Mouse (Mus musculus) spleen, adult 12 weeks (tissue): Measurements from ENCODE around the gene Hivep3.

Source experiments
- DNase-seq: peaks from one replicate; pipeline ENCODE4 v3.0.0; 2022; ENCODE audit warnings: low spot score

The Hivep3 gene

DNA sequence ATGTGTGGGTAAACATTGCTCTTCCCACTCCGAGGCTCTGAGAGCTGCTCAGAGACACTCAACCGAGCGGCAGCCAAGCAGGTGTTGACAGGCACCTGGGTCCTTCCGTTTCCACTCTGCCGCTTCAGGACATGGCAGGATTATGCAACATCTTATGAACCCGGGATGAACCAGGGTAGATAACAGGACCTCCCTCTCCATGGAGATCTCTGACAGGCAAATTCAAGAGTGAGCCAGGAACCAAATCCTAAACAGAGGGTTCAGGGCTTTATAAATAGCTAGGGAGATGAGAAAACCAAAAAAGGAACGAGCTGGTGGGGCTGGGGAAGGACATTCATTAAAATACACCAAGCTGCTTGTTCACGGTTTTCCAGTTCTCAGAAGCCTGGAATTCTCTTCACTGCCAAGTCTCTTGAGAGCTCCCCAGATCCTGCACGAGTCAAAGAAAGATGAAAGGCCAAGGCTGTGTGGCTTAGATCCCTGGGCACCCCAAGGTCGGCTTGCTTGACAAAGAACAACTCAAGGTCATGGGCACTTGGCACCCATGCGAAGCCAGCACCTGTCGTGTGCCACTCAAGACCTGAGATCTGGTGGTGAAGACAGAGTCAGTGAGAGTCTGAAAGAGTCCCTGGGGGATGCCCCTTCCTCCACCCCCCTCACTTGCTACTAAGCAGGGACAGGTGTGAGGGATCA is 215.5 kb downstream of the Hivep3 start:
- no peak for DNase-seq

DNA sequence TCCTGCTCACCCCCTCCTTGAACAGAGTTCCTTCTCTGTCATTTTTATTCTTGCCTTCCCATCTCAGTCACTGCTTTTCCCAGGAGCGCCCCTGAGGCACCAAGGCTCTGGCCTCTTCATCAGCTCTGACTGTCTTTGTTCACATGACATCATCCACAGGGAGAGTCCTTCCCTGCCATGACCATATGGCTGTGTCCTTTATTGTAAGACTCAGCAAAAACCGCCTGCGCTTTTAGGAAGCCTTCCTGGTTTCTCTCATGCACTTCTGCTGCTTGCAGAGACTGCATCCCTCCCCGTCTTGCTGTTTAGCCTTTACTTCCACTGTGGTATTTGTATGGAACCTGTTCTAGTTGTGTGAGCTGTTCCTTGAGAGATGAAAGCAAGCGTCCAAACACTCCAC is 216.6 kb downstream of the Hivep3 start:
- no peak for DNase-seq

DNA sequence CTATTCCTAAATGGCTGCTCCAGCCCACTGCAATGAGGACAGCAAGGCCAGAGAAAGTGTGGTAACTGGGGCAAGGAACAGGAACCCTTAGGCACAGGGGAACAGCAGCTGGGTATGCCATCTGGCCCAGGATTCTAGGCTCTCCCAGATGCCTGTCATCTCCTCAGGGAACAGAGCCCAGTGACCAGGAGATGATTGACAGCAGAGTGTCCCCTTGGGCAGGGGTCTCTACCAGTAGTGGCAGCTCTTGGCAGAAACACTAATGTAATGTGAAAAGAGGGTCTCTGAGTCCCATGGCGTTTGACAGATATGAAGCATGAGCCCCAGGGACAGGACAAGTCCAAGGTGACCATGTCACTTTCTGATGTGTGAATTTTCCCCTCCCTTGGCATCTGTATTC is 217.5 kb downstream of the Hivep3 start:
- no peak for DNase-seq

DNA sequence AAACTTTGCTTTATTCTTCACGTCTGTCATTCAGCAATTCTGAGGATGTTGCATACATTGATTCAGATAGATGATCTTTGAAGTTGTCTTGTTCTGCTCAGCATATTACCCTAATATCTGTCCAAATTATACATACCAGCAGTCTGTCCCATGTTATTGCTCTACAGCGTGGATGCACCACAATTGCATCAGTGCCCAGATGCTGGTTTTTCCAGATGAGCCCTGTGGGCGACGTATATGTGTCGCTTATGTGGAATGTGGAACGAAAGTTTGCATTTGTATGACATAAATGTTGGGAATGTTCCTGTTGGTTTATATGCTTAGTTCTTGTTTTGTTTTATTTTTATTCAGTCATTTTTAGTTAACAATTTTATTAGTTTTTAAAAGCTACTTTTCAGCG is 221.4 kb downstream of the Hivep3 start:
- no peak for DNase-seq

DNA sequence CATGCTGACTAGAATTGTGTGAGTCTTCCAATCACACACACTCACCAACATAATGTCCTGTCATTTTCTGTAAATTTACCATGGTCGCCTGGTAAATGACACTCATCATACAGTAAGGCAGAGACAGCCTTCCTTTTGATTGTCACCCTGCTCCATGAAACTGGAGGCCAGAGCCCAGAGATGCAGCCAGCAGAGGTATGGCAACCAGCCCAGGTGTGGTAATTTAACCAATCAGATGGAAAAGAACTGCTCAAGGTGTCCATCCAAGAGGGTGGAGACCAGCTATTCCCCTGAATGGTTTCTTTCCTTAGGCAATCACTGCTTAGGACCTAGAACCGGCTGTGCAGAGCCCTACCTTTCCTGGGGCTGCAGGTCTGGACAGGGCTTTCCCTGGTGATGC is 224.4 kb downstream of the Hivep3 start:
- DNase-seq, result no peak

DNA sequence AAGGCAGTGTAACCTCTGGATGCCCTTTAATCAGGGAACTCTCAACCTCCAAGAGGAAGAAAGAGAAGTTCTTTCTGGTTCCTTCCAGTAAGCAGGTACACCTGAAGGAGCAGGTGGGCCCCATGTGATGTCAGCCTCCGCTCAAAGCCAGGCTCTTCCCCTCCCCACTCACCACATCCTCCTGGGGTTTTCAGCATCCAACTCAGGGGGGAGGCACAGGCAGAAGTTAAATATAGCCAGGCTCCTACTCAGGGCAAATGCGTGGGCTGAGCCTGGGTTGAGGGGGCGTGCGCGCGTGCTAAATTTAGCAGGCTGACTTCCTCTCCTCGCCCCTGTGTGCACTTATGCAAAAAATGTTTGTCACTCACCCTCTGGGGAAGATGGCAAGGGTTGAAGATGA is 225.7 kb downstream of the Hivep3 start:
- DNase-seq, result peak; percentile 46

DNA sequence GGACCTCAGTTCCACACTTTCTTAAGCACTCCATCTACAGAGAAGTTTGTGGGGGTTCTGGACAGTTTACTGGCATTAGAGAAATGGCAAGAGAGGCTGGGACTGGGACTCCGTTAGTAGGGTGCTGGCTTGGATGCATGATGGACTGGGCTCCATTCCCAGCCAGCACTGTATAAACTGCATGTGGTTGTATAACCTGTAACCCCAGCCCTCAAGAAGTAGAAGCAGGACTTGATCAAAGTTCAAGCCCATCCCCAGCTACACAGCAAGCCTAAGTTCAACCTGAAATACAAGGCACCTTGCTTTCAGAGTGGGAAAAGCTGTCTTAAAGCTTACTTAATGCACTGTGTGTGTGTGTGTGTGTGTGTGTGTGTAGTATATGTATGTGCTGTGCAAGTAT is 226.3 kb downstream of the Hivep3 start:
- no peak for DNase-seq

DNA sequence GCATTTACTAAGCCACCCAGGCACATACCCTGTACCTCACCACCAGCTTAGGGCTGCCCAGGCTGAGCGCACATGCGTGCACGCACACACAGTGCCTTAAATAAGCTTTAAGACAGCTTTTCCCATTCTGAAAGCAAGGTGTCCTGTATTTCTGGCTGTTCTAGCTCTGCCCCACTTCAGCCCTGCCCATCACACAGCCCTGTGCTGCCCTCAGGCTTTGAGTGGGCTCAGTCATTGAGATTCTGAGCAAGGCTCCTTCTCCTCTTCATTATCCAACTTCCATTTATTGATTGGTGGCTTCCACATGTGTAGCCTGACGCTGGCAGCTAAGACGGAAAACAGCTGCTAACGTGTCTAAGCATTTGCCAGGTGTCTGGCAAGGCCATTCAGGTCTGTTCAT is 226.9 kb downstream of the Hivep3 start:
- no peak for DNase-seq

DNA sequence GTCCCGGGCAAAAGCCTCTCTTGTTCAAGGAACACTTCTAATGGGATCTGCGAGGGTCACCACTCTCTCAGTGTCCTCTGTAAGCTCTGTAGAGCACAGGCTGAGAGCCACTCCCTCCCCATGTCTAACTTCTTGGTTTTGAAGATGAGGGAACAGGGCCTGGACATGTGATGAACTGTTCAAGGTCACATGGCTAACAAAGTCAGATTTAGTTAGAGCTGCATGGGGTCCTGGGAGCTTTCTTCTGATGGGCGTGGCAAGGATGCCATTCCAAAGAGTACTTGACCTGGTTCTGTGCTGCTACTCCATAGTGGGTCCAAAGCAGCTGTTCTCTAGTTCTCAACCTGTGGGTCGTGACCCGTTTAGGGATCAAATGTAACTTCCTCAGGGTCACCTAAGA is 227.6 kb downstream of the Hivep3 start:
- DNase-seq, result no peak

DNA sequence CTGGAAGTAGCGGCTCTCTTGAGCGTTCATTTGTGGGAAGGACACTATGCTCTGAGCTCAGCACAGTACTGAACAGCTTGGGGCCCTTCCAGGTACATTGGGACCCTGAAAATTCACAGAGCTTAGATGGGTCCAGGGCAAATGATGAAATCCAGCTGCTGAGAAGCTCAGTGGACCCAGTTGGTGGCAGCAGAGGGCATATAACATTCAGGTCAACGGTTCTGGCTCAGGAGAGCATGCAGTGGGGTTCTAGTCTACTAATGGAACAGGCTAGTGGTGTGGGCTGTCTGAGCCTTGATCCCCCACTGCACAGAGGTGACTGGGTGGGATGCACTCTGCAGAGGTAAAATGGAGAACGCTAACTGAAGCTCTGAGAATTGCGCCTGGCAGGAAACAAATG is 228.5 kb downstream of the Hivep3 start:
- no peak for DNase-seq

DNA sequence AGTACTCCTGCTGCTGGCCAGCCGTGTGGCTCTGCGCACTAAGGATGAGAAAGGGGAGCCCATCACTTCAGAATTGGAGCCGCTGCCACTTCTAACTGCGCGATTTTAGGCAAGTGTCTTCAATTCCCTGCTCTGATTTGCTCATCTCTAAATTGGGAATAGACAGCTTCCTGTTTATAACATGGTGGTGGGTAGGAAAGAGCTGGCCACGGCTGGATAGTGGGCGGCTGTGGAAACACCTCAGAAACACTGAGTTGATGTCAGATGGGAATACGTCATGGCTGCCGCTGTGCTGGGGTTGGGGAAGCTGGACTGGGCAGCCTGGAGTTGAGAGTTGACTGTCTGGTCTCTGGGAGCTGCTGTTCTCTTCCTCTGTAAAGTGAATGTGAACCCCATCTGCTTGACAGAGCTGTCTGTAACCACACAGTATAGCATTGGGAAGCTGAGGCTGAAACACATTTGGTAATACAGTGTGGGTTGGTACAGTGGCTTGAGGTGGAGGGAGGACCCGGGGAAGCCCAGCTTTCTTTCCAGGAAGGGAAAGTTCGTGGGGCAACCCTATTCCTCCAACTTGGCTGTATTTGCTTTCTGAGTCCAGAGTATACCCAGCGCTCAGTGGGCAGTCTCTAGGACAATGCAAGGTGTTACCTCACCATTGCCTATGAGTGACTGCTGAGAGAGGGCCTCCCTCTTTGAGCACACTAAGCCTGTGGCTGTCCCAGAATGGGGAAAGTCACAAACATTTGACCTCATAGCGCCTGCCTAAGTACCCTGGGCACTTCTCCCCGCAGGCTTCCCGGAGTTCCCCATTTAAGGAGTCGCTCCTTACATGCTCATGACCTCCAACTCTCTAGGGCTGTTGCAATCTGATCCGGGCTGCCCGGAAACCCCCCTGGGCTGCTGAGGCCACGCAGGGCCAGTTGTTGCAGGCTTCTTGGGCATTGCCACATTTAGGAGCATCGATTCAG is 232.8 kb downstream of the Hivep3 start:
- no peak for DNase-seq

DNA sequence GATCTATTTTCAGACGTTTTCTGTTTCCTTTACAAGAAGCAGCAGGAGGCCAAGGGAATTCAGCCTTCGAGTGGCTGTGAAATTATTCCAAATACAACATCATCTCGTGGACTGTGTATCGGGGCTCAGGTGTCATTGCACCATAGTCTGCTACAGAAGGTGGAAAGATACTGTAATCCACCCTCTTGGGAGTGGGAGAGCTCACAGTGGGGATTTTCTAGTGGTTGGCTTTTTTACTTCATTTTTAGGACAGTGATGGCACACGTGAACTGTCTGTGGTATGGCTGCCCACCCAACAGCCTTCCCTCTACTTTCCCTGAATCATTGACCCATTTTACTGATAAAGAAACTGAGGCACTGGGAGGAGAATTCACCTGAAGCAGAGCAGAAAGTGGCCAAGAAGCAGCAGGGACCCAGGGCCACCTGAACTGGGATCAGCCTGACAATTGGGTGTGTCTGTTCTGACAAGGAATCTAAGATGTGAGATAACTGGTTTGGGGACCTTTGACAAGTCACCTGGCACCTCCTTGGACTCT is 233.6 kb downstream of the Hivep3 start:
- no peak for DNase-seq

DNA sequence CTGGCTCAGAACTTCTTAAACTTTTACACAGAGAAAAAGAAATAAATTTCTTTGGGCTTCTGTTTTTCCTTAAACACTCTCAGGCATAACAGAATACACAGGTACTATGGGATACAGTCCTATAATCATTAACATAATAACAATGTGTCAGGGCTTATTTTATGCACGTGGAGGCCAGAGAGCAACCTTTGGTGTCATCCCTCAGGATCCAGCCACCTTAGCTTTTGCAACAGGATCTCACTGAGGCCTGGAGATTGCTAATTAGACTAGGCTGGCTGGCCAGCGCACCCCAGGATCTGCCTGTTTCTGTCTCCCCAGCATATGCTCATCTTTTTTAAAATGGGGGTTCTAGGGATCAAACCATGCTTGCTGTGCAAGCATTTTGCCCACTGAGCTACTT is 234.1 kb downstream of the Hivep3 start:
- DNase-seq, result no peak

DNA sequence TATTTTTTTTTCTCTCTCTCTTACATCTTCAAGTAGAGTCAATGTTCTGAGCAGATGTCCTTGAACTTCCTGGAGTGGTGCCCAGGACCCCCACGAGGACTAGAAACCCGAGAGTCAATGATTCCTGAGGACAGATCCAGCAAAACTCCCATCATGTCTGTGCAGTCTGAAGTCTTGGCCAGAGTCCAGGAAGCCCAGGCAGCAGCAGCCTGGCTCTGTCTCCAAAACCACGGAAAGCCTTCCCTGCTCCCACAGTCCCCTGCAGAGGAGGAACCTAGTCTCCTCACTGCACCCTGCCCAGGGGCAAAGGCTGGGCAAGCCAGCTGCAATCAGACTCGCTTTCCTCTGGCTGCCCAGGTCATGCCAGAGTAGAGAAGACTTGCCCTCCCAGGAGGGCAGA is 234.5 kb downstream of the Hivep3 start:
- DNase-seq, result no peak

DNA sequence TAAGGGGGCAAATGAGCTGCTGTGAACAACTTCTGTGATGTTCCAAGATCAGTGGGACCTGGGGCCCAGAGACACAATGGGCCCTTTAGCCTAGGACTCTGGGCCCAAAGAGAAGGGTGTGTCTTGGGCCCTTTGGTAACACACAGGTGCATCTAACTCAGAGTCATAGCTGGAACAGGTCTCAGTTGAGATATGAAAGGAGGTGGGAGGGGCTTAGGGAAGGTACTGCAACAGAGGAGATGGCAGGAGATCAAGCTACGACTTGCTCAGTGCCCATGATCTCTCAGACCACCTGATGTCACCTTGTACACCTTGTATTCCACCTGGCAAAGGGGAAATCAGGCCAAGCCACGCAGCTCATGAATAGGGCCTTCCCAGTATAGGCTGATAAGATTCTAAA is 235.3 kb downstream of the Hivep3 start:
- no peak for DNase-seq

DNA sequence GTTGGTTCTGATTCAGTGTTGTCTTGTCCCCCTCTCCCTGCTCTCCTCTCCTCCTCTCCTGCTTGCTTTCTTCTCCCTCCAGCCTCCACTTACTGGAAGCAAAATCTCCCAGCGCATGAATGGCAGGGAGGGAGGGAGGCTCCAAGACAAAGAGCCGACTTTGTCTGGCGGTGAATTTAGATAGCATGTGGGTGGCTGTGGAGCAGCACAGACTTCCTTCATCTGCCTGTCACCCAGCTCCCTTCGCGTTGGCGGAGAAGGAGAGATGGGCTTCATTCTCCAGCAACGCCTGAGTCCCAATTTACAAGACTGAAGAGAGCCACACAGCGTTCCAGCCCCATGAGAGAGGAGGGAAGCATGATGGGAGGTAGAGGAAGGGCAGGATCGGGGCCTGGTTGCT is 236.6 kb downstream of the Hivep3 start:
- no peak for DNase-seq

DNA sequence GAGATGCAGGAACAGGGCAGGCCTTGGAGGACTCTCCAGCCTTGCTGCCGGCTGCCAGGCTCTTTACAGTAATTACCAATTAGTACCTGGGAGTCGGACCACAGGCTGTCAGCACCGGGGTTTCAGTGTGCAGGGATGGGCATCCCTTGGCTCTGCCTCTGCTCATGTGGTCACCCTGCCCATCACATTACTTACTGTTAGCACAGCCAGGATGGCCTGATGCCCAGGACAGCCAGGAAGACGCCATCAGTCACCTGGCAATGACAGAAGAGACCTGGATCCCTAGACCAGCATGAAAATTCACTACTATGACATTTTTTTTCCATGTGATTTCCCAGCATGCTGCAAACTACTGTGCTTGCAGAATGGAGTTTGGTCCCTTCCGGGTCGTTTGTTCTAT is 238.8 kb downstream of the Hivep3 start:
- no peak for DNase-seq

DNA sequence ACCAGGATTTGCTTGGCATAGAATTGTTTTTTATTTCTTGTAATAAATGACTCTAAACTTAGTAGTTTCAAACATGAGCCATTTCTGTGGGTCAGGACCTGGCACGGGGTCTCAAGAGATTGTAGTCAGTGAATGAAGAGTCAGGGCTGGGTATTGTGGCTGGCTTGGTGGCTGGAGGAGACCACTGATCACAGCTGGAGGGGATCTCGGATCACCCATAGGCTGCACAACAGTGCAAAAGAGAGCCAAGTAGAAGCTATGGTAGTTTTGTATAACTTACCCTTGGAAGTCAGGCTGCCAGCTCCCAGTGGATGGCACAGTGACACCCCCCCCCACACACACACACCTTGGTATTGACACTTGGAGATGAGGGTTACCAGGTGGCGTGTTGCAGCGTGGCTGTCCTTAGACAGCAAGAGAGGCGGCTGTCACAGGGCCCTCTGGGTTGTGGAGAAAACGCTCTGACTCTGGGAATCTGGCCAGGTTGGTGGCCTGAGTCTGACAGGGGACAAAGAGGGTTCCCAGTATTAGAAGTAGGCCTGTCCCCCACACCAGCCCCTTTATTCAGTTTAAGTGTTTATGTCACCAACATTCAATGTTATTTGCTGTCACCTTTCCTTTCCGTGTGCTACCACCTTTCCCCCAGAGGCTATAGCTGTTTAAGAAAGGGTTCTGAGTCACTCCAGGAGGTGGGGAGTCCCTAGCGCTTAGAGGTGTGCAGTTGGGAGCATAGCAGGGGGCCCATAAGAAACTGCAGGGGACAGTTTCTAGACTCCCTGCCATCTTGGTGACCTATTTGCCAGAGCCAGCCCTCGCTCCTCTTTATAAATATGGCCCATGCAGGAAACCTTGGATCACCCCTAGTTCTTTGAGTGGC is 240.4 kb downstream of the Hivep3 start:
- DNase-seq, result no peak

DNA sequence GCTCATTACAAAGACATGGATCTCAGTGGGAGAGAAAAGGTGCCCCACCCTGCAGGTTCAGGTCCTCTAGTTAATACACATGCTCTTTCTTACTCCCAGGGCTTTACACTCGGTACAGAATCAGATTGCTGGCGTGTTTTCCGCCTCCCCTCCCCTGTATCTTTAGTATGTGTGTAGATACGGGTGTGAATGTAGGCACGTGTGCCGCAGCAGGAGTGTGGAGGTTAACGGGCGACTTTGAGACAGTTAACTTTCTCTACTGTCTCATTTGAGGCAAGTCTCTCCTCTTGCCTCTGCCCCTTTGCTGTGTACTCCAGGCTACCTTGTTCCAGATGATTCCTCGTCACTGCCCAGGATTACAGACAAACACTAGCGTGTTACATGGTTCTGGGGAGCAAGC is 241.7 kb downstream of the Hivep3 start:
- no peak for DNase-seq

DNA sequence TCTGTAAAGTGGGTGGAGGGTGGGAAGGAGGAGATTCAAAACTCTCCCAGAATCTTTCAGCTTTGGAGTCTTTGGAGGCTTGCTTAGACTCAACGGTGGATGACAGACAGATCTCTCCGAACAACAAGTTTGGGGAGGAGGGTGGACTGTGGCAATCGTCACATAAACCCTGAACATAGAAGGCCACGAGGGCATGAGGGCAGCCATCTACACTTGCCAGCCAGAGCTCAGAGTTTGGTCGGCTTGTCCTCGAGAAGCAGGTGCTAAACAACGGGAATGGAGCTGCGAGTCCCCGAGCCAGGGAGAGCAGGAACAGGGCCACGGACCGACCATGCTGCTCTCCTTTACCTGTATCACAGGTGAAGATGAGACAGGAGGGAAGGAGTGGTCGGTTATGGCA is 242.2 kb downstream of the Hivep3 start:
- DNase-seq, result no peak

DNA sequence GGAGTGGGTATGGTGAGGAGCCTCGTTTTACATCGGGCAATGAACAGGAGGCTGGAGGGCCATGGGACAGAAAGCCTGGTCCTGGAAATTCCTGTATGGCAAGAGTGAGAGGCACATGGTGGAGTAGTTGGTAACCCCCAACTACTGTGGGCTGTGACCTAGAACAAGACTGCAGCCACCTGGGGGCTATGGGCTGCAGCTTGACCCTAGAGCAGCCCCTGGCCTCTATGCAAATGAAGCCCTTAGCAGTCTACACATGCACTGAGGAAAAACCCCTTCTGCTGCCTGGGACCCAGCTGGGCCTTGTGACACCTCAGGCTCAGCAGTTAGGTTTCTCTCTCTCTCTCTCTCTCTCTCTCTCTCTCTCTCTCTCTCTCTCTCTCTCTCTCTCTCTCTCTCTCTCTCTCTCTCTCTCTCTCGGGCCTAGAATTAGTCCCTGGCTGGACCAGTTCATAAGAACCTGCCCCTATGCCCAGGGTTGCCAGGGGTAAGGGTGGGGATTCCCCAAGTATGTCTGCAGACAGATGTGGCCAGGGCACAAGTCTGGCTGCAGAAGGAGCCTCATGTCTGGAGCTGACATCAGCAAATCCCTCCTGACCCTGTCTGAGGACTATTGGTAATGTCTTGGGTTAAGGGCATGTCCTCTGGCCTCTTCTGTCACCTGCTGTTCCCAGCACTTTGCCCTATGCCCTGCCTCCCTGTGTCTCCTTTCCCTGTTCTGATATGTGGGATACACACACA is 243.0 kb downstream of the Hivep3 start:
- no peak for DNase-seq
